Mouse (Mus musculus): ENCODE results near the gene Cdk4. TPM values are rescaled to one million over a fixed set of nuclear protein-coding genes. Genes with fewer than 3 reads are reported as not detected.
A peak's percentile ranks its signal among the peaks of the same experiment; 100 is the strongest.

Gene Cdk4
- 1,636 and 1,639 TPM in 2 replicates for polyA plus RNA-seq (2015; fragmentation: Nextera tagmentation; extraction: Ambion mirVana)

DNA sequence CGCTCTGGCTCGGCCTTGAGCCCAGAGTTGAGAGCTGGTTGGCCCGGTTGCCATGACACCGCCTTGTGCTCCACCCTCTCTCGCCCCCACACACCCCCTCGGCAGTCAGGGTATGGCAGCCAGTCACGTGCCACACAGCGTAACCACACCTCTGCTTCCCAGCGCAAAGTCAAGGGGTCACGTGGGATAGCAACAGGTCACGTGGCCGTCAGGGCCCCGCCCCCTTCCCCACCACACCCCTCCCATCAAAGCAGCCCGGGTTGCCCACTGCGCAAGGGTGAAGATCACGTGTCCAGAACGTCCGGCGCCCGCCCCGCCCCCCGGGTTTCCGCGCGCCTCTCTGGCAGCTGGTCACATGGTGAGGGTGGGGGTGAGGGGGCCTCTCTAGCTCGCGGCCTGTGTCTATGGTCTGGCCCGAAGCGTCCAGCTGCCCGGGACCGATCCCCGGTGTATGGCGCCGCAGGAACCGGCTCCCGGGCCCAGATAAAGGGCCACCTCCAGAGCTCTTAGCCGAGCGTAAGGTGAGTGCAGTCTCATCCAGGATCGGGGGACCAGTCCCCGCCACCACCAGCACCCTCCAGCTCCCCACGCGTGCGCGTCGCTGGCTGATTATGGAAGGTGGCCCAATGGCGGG is at the start of gene Cdk4:
Cdk4 (plus strand) TSS at position 296 of the 634 bp plus-strand sequence.
- 0% methylated on average over 46 of the region's 46 CpGs for WGBS
- peaks cover 37% of the 10 kb centered on the region for H3K36me3 ChIP-seq

DNA sequence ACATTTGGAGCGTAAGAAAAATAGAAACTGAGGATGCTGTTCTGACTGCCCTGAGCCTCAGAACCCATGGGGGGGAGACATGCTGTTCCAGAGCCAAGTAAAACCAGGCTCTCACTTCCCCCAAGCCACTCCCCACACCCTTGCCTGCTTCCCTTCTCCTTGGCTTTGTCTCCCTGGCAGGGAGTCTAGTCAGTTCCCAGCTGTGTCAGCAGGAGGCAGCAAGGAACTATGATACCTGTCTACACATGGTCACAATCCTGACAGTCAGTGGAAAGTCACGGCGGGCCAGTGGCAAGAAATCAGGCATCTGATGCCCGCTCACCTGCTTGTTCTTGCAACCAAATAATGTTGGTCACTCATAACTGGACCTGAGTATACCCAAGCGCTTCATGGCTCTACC is 46.8 kb upstream of the Cdk4 start:
- Histone ChIP-seq H3K36me3 (no peaks in the 10 kb centered on the region), H3K4me1 (replicated peaks) (no peaks in the 10 kb centered on the region), H3K27me3 (no peaks in the 10 kb centered on the region), H3K27ac (no peak overlapping the region), H3K9ac (replicated peaks) (no peak overlapping the region), H3K4me2 (replicated peaks) (no peak overlapping the region), H3K9me3 (no peaks in the 10 kb centered on the region), H3K4me3 (replicated peaks) (no peak overlapping the region)
- ATAC-seq = no peak
- 60% methylated on average over 5 of the region's 5 CpGs for WGBS

More for the DNA sequence above, at the start of gene Cdk4:
- Histone ChIP-seq H3K9me3 (no peaks in the 10 kb centered on the region), H3K4me2 (replicated peaks) (peak within 1 kb of the TSS; percentile 93), H3K27me3 (no peaks in the 10 kb centered on the region), H3K4me1 (replicated peaks) (peaks cover 56% of the 10 kb centered on the region), H3K9ac (replicated peaks) (peak within 1 kb of the TSS; percentile 96), H3K4me3 (replicated peaks) (peak within 1 kb of the TSS; percentile 77), H3K27ac (peak within 1 kb of the TSS; percentile 90)
- ATAC-seq = peak; percentile 86

DNA sequence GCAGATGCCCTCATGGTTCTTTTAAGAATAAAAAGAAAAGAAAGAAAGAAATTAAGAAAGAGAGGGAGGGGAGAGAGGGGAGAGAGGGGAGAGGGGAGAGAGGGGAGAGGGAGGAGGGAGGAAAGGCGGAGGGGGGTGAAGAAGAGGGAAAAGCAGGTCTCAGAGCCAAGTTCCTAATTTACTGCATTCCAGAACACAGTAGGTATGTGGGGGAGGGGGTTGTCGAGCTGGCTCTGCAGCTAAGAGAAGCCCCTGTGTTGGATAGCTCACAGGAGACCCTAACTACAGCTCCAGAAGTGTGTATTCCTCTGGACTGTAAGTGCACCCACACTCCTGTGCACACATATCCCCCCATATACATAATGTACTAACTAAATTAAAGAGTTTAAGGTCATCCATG is 46.3 kb upstream of the Cdk4 start:
- Histone ChIP-seq H3K4me1 (replicated peaks) (no peaks in the 10 kb centered on the region), H3K9ac (replicated peaks) (no peak overlapping the region), H3K4me3 (replicated peaks) (no peak overlapping the region), H3K9me3 (no peaks in the 10 kb centered on the region), H3K36me3 (peaks cover 5% of the 10 kb centered on the region), H3K27me3 (no peaks in the 10 kb centered on the region), H3K4me2 (replicated peaks) (no peak overlapping the region), H3K27ac (no peak overlapping the region)
- no peak for ATAC-seq
- WGBS = 25% methylated on average over 2 of the region's 2 CpGs

DNA sequence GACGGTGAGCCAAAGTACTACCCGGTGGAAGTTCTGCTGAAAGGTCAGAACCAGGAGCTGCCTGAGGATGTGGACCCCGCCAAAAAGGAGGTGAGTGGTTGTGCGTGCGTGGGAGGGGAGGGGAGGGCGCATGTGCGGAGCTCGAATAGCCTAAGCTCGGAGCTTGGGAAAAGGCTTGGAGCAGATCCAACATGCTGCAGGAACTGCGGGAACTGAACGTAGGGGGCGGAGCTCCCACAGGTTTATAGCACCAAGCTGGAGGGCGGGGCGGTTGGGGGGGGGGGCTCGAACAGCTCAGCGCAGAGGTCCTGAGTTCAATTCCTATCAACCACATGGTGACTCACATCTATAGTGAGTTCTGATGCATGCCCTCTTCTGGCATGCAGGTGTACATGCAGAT is 44.9 kb upstream of the Cdk4 start:
- Histone ChIP-seq H3K4me1 (replicated peaks) (no peaks in the 10 kb centered on the region), H3K9me3 (no peaks in the 10 kb centered on the region), H3K4me2 (replicated peaks) (no peak overlapping the region), H3K4me3 (replicated peaks) (no peak overlapping the region), H3K27ac (no peak overlapping the region), H3K27me3 (no peaks in the 10 kb centered on the region), H3K36me3 (peaks cover 17% of the 10 kb centered on the region), H3K9ac (replicated peaks) (no peak overlapping the region)
- 83% methylated on average over 16 of the region's 16 CpGs for WGBS
- no peak for ATAC-seq

DNA sequence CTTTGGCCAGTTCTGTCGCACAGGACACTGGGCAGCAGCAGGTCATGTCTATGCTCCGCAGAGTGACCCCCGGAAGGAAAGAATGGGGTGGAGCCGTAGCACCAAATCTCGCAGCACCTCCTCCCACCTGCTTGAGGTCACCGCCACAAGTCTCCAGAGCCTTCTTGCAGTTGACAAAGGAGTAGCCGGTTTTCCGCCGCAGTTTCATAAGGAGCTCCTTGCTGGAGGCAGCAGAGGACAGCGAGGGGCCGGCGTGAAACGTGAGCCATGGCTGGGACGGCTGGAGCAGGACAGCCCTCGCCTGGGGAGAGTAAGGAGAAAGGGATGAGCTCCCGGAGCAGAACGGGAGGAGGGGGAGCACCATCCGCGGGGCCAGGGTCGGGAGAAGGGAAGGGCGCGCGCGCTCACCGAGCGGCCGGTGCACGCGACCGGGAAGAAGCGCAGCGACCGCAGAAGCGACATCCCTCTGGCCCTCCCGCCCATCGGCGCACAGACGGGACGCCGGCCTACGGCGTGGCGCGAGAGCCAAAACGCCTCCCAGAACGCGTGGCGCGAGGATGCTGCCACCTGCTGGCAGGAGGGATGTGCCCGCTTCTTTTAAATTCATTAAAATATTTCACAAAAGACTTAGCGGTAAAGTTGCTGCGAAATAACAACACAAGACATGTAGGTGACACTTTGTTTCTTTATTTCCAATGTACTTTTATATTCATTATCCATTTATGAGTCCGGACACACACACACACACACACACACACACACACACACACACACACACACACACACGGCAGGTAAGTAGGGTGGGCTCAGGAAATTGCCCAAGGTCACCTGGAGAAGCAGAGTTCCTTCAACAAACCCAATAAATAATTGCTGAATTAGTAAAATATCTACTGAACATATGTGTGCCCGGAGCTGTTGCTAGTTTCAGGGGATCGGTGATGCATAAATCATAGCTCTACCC is 32.7 kb upstream of the Cdk4 start, which contains the start of gene Tsfm:
Tsfm (minus strand) TSS at position 505 of the 961 bp plus-strand sequence.
- Histone ChIP-seq H3K4me2 (replicated peaks) (peak within 1 kb of the TSS; percentile 90), H3K36me3 (peaks cover 33% of the 10 kb centered on the region), H3K27me3 (no peaks in the 10 kb centered on the region), H3K9ac (replicated peaks) (peak within 1 kb of the TSS; percentile 92), H3K4me3 (replicated peaks) (peak within 1 kb of the TSS; percentile 87), H3K27ac (peak within 1 kb of the TSS; percentile 80), H3K4me1 (replicated peaks) (peaks cover 11% of the 10 kb centered on the region), H3K9me3 (no peaks in the 10 kb centered on the region)
- peak; percentile 92 for ATAC-seq
- WGBS = 5% methylated on average over 55 of the region's 56 CpGs

DNA sequence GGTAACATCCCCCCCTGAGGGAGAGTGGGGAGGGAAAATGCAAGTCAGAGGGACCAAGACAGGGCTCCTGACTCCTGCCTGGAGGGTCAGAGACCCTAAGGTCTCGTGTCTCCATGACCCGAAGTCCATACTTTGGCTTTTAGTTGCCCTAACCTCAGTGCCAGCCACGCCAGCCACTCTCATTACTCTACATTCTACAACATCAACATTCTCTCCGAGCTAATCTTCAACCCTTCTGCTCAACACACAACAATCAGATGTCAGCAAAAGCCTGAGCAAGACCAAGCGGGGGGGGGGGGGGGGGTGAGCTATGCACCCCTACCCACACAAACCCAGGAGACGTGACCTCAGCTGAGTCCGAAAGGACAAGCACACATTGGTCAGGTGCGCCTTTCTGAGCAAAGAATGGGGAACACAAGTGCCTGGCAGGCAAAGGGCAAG is 30.0 kb upstream of the Cdk4 start:
- Histone ChIP-seq H3K27ac (no peak overlapping the region), H3K27me3 (no peaks in the 10 kb centered on the region), H3K9ac (replicated peaks) (no peak overlapping the region), H3K9me3 (no peaks in the 10 kb centered on the region), H3K4me1 (replicated peaks) (peaks cover 11% of the 10 kb centered on the region), H3K36me3 (peaks cover 6% of the 10 kb centered on the region), H3K4me3 (replicated peaks) (no peak overlapping the region), H3K4me2 (replicated peaks) (no peak overlapping the region)
- ATAC-seq = no peak
- 91% methylated on average over 7 of the region's 8 CpGs for WGBS

DNA sequence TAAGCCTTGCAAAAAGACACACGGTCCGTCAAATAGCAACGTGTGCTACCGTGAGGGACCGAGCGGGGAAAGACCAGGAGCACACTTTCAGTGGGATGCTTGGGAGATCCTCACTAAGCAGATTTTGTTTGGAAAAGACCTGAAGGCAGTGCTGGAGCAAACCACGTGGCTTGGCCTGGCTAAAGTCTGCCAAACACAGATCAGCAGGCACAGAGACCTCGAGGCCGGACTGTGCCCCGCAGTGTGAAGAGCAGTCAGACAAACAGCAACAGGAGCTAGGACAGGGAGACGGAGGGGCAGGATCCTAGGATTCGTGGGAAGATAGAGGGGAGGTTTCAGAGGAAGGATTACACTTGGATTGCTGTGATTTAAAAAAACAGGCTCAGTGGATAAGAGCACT is 27.1 kb upstream of the Cdk4 start:
- H3K4me2 ChIP-seq (replicated peaks) = no peak overlapping the region
- H3K27me3 ChIP-seq = peaks cover 10% of the 10 kb centered on the region
- no peak overlapping the region for H3K27ac ChIP-seq
- 84% methylated on average over 12 of the region's 12 CpGs for WGBS
- H3K9me3 ChIP-seq = no peaks in the 10 kb centered on the region
- peaks cover 6% of the 10 kb centered on the region for H3K4me1 ChIP-seq (replicated peaks)
- H3K36me3 ChIP-seq = no peaks in the 10 kb centered on the region
- H3K9ac ChIP-seq (replicated peaks) = no peak overlapping the region
- H3K4me3 ChIP-seq (replicated peaks) = no peak overlapping the region
- ATAC-seq = no peak

DNA sequence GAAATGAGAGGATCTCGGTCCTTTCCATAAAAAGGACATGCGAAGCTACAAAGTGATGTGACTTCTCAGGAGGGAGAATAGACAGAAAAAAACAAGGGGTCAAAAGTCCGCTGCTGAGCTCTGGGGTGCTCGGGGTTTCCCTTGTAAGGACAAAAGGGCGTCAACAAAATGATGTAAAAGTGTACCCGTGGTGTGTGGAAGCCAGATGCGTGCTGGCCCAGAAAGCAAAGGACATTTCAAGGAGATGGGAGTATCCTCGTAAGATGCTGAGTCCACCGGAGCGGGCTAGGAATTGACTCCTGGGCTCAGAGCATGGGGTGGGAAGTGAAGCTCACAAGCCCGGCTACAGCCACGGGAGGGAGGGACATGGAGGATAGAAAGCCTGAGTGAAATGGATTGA is 25.7 kb upstream of the Cdk4 start:
- 72% methylated on average over 12 of the region's 12 CpGs for WGBS

DNA sequence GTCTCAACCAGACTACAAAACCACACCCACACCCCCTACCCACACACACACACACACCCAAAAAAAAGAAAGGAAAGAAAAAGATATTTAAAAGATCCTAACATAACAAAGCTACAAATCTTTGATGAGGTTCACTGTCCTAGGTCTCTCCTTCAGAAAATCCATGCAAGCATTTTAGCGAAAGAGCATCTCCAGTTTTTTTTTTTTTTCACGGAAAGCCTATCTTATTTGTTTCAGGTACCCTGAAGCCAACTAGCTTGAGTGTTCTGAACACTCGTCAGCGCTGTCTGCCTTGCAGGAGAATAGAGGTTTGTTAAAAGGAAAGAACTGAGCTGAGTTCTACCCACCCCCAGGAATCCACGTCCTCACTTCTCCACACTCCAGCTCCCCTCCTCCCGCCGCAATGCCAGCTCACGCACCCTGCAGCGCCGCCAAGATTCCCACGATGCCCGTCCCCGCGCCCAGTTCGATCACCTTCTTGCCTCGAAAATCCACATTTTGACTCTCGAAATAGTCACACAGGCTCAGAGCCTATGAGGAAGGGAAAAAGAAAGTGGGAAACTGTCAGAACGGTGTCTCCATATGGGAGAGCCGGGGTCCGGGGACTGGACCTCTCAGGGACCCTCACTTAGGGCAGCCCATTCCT is 22.6 kb upstream of the Cdk4 start:
- peak overlapping the region; percentile 73 for H3K9ac ChIP-seq (replicated peaks)
- WGBS = 1% methylated on average over 20 of the region's 20 CpGs
- H3K36me3 ChIP-seq = peaks cover 9% of the 10 kb centered on the region
- no peak; the same call in 1 of the 2 replicates for ATAC-seq
- no peaks in the 10 kb centered on the region for H3K9me3 ChIP-seq
- H3K27ac ChIP-seq = no peak overlapping the region
- peak overlapping the region; percentile 79 for H3K4me3 ChIP-seq (replicated peaks)
- H3K27me3 ChIP-seq = peaks cover 10% of the 10 kb centered on the region
- H3K4me1 ChIP-seq (replicated peaks) = peaks cover 16% of the 10 kb centered on the region
- H3K4me2 ChIP-seq (replicated peaks) = peak overlapping the region; percentile 92

More for the DNA sequence above, 25.7 kb upstream of the Cdk4 start:
- Histone ChIP-seq H3K9me3 (no peaks in the 10 kb centered on the region), H3K4me3 (replicated peaks) (no peak overlapping the region), H3K27me3 (peaks cover 10% of the 10 kb centered on the region), H3K4me2 (replicated peaks) (no peak overlapping the region), H3K9ac (replicated peaks) (no peak overlapping the region), H3K27ac (no peak overlapping the region), H3K4me1 (replicated peaks) (peaks cover 12% of the 10 kb centered on the region), H3K36me3 (no peaks in the 10 kb centered on the region)
- no peak for ATAC-seq

DNA sequence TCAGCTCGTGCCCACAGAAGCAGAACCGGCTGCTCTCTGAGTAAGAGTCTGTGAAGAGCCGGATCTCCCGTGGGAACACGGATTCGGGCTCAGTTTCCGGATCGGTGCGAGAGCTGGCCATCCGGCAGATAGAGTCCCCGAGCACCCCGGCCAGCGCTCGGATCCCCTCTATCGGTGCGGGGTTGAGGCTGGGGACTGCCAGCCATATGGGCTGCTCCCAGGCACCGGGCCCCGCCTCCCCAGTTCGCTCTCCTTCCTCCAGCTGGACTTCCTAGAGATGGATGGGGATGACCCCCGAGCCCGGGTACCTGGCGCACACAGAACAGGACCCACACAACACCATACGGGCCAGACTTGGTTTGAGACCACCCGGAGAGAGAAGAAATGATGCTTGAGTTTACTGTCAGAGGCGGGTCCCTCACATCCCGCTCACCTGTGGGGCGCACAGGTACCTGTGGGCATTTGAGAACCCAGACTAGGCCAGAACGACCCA is 22.0 kb upstream of the Cdk4 start, which contains the start of the genes Mettl1 and Eef1akmt3:
Mettl1 (plus strand) TSS at position 141 of the 493 bp plus-strand sequence.
Eef1akmt3 (minus strand) TSS at position 240 of the 493 bp plus-strand sequence.
- Histone ChIP-seq H3K9me3 (no peaks in the 10 kb centered on the region), H3K9ac (replicated peaks) (peak within 1 kb of the TSS; percentile 73), H3K27me3 (peaks cover 10% of the 10 kb centered on the region), H3K4me2 (replicated peaks) (peak within 1 kb of the TSS; percentile 92), H3K4me3 (replicated peaks) (peak within 1 kb of the TSS; percentile 79), H3K36me3 (peaks cover 9% of the 10 kb centered on the region), H3K4me1 (replicated peaks) (peaks cover 16% of the 10 kb centered on the region), H3K27ac (no peak within 1 kb of the TSS; the same call in 1 of the 2 replicates)
- ATAC-seq = peak; percentile 84
- WGBS = 1% methylated on average over 28 of the region's 28 CpGs

DNA sequence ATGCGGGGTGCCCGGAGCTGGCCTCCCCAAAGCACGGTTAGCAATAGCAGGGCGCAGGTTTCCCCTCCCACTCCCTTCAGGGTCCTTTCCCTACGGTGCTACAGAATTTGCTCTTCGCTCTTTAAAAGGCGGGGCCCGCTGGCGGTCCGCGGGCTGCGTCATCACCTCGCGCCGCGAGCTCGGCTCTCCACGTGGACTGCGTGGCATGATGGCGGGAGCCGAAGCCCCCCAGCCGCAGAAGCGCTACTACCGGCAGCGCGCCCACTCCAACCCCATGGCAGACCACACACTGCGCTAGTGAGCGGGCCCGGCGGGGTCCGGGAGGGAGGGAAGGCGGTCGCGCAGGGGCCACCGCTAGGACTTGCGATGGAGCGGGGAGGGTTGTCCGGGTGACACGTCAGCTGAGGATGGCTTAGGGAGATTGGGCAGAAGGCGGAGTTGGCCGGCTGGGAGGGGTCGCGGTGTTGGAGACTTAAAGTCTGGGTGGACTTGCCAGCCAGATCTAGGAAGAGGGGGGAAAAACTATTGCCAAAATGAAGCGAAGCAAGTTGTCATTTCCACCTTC is 21.5 kb upstream of the Cdk4 start:
- H3K4me2 ChIP-seq (replicated peaks) = peak overlapping the region; percentile 92
- H3K9me3 ChIP-seq = no peaks in the 10 kb centered on the region
- no peak overlapping the region; the same call in 1 of the 2 replicates for H3K27ac ChIP-seq
- peak overlapping the region; percentile 73 for H3K9ac ChIP-seq (replicated peaks)
- H3K27me3 ChIP-seq = peaks cover 10% of the 10 kb centered on the region
- H3K4me3 ChIP-seq (replicated peaks) = peak overlapping the region; percentile 79
- WGBS = under 1% methylated on average over 44 of the region's 44 CpGs
- ATAC-seq = peak; percentile 86
- peaks cover 16% of the 10 kb centered on the region for H3K4me1 ChIP-seq (replicated peaks)
- peaks cover 9% of the 10 kb centered on the region for H3K36me3 ChIP-seq

Measured in midbrain, embryonic 13.5 days (tissue).